Mouse (Mus musculus) limb, embryonic 14.5 days (tissue): ENCODE results near the gene Hnrnpa1. TPM values are rescaled to one million over a fixed set of nuclear protein-coding genes. Genes with fewer than 3 reads are reported as not detected.
"Not testable (repeated sequence)": the region's sequence is repeated elsewhere in the genome, so short reads cannot be mapped to it uniquely, and the experiment has no call there.

Experiments
- ATAC-seq: fragments of 200-750 bp; cut with Nextera tagmentation; 2 replicates; pipeline ENCODE4 v1.8.0; 2017; ENCODE audit warnings: low read depth, moderate number of reproducible peaks, moderate TSS enrichment; ENCODE audit not compliant: low FRiP score
- DNase-seq: peaks from one replicate; pipeline ENCODE4 v3.0.0-alpha.2; 2015; ENCODE audit warnings: low spot score
- H3K27ac ChIP-seq: fragments of 300-500 bp; sonication (generic); replicated peaks from 2 replicates; pipeline ENCODE4 v1.5.1; 2014; ENCODE audit warnings: low read depth, mild to moderate bottlenecking, low read length, moderate library complexity, mixed read lengths
- H3K27me3 ChIP-seq: fragments of 300-500 bp; sonication (generic); 2 replicates; pipeline ENCODE4 v1.6.1; 2014; ENCODE audit warnings: low read length, mixed read lengths; ENCODE audit not compliant: control insufficient read depth, insufficient read depth
- H3K36me3 ChIP-seq: fragments of 300-500 bp; sonication (generic); 2 replicates; pipeline ENCODE4 v1.6.1; 2014; ENCODE audit warnings: mild to moderate bottlenecking, low read length, moderate library complexity, mixed read lengths; ENCODE audit not compliant: control insufficient read depth, insufficient read depth
- H3K4me1 ChIP-seq: fragments of 300-500 bp; sonication (generic); 2 replicates; pipeline ENCODE4 v1.6.1; 2014; ENCODE audit warnings: antibody characterized with exemption, low read length, mixed read lengths; ENCODE audit not compliant: control insufficient read depth, insufficient read depth
- H3K4me2 ChIP-seq: fragments of 300-500 bp; sonication (generic); replicated peaks from 2 replicates; pipeline ENCODE4 v1.6.1; 2014; ENCODE audit warnings: low read depth, mild to moderate bottlenecking, low read length, moderate library complexity; ENCODE audit not compliant: severe bottlenecking
- H3K4me3 ChIP-seq: fragments of 300-500 bp; sonication (generic); replicated peaks from 2 replicates; pipeline ENCODE4 v1.5.1; 2014; ENCODE audit warnings: low read length
- H3K9ac ChIP-seq: fragments of 300-500 bp; sonication (generic); 2 replicates; pipeline ENCODE4 v1.6.1; 2014; ENCODE audit warnings: mild to moderate bottlenecking, low read depth, low read length, moderate library complexity; ENCODE audit not compliant: severe bottlenecking
- H3K9me3 ChIP-seq: fragments of 300-500 bp; sonication (generic); 2 replicates; pipeline ENCODE4 v1.6.1; 2016; ENCODE audit warnings: low read length; ENCODE audit not compliant: control insufficient read depth
- POLR2A ChIP-seq: fragments of 200-500 bp; IDR thresholded peaks from 2 replicates; pipeline ENCODE4 v1.8.0; 2012; ENCODE audit warnings: inconsistent platforms, mild to moderate bottlenecking, moderate library complexity, borderline replicate concordance; ENCODE audit not compliant: insufficient read depth, insufficient read length; ENCODE audit errors: extremely low read depth
- WGBS: fragments of 180-500 bp; shearing (Covaris S2); extraction: QIAGEN DNeasy Blood & Tissue Kit; methylation state at CpG from one replicate; pipeline ENCODE4 v1.1.7; 2014; 5-methylcytosine and 5-hydroxymethylcytosine counted together
- polyA plus RNA-seq, 2 experiments: library from polyadenylated mRNA; depleted of rRNA in 1 of 2; stranded (reverse) in 1 of 2; unstranded in 1 of 2; fragments of >200 nt; fragmentation: Nextera tagmentation in 1 of 2; extraction: Ambion mirVana in 1 of 2; gene quantifications; 2 replicates each; pipeline versions ENCODE4 v1.2.1 to v1.2.3; 2012 to 2014

The Hnrnpa1 gene
- polyA plus RNA-seq, 2 experiments: 704 to 1,175 TPM

DNA sequence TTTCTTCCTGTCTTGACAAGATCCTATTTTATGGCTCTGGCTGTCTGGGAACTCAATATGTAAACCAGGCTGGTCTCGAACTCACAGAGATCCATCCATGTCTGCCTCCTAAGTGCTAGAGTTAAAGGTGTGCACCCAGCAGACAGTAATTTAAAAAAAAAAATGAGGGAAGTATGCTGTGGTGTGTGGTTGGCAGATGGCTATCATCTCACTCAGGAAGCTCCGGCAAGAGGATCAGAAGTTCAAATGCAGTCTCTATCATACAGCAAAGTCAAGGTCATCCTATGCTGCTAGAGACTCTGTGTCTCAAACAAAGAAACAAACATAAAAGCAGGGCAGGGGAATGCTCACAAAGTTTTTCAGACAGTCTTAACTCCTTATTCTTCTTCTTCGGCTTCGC, 28.7 kb downstream of the Hnrnpa1 start:
- H3K4me3 ChIP-seq: no peak overlapping the region
- DNase-seq (no peak), ATAC-seq (no peak)
- no peaks in the 10 kb centered on the region for H3K9me3 ChIP-seq
- no peak overlapping the region for H3K27ac ChIP-seq
- WGBS: 82% methylated on average over 4 of the region's 4 CpGs
- H3K9ac ChIP-seq: no peak overlapping the region
- H3K36me3 ChIP-seq: no peaks in the 10 kb centered on the region
- no peaks in the 10 kb centered on the region for H3K27me3 ChIP-seq
- TF ChIP-seq POLR2A: no peak
- H3K4me2 ChIP-seq: no peak overlapping the region
- peaks cover 5% of the 10 kb centered on the region for H3K4me1 ChIP-seq

DNA sequence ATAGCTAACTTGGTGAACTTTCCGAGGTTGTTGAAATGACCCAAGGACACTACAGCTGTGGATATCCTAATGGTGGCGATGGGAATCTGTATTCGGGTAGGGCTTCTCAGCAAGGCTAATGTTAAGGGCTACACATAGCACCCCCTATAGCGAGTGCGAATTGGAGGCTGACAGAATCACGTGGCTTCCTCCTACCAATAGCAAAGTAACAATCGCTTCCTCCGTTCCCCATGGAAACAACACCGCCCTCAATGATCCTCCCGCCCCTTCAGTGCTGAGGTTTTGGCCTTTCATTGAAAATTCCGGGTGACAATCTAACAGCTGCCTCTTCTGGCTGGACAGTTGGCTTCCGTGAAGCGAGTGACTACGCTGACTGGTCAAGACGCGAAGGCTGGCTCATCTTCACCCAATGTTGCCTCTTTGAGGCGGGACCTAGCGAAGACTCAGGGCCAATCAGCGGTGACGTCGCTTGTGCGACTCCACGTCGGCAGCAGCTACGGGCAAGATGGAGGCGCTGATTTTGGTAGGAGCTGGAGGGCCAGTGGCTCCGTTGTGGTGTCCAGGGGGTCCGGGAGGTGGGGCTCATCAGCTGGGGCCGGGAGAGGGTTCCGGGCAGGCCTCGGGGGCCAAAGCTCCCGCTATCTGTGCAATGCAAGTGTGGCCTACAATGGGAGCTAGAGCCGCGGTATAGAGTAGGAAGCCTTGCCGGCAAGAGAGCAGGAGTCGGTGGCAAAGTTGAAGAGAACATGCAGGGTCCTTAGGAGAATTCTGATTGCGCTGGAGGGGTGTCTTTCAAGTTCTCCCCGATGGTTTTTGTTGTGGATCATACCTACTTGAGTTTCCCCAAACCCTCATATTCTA, 32.4 kb downstream of the Hnrnpa1 start, which contains the start of gene Copz1:
Gene Copz1 (plus strand): TSS at position 296 of the 861 bp plus-strand sequence.
- DNase-seq (peak; percentile 99), ATAC-seq (peak; percentile 97)
- peak; percentile 79; the same call in 1 of the 2 replicates for TF ChIP-seq POLR2A
- H3K27ac ChIP-seq: peak within 1 kb of the TSS; percentile 53
- no peaks in the 10 kb centered on the region for H3K9me3 ChIP-seq
- peaks cover 17% of the 10 kb centered on the region for H3K4me1 ChIP-seq
- H3K4me3 ChIP-seq: peak within 1 kb of the TSS; percentile 78
- WGBS: under 1% methylated on average over 38 of the region's 38 CpGs
- peak within 1 kb of the TSS; percentile 68 for H3K4me2 ChIP-seq
- H3K36me3 ChIP-seq: 0 out of 2 replicates have a peak, but pooled peaks cover 4% of the 10 kb centered on the region
- H3K27me3 ChIP-seq: no peaks in the 10 kb centered on the region
- peak within 1 kb of the TSS; percentile 85 for H3K9ac ChIP-seq

DNA sequence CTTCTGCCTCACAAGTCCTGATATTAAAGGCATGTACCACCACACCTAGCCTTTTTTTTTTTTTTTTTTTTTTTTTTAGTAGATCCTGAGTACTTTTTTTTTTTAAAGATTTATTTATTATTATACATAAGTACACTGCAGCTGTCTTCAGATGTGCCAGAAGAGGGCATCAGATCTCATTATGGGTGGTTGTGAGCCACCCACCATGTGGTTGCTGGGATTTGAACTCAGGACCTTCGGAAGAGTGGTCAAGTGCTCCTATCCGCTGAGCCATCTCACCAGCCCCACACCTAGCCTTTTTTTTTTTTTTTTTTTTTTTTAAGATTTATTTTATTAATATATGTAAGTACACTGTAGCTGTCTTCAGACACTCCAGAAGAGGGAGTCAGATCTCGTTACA, 35.7 kb downstream of the Hnrnpa1 start:
- not testable (repeated sequence) for DNase-seq, H3K27ac ChIP-seq, H3K9ac ChIP-seq, H3K4me3 ChIP-seq, H3K27me3 ChIP-seq, H3K4me2 ChIP-seq, H3K9me3 ChIP-seq, ATAC-seq, H3K36me3 ChIP-seq
- WGBS: 97% methylated on average over 3 of the region's 3 CpGs
- peaks cover 24% of the 10 kb centered on the region for H3K4me1 ChIP-seq

DNA sequence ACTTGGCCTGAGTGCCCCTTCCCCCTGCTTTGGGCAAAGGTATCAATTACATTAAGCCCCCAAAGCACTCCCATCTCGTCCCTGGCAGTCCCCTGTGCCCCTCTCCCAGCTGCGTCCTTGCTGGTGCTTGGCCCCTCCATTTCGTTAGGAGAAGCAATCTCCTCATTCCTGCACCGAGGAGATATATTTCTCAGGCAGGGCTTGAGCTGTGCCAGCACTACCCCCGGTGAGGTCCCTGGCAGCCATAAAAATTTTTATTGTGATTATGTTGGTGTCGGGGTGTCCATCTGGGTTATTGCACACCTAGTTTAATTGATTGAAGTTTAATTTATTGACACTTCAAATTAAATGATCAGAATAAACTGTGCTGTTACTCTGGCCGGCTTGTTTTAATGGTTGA, 37.7 kb downstream of the Hnrnpa1 start:
- DNase-seq (no peak), ATAC-seq (no peak)
- 25% methylated on average over 7 of the region's 7 CpGs for WGBS
- Histone ChIP-seq H3K9me3 (no peaks in the 10 kb centered on the region), H3K36me3 (peaks cover 8% of the 10 kb centered on the region), H3K27me3 (no peaks in the 10 kb centered on the region), H3K27ac (no peak overlapping the region), H3K4me1 (peaks cover 26% of the 10 kb centered on the region), H3K4me2 (no peak overlapping the region), H3K9ac (no peak overlapping the region), H3K4me3 (no peak overlapping the region)
- TF ChIP-seq POLR2A: no peak

DNA sequence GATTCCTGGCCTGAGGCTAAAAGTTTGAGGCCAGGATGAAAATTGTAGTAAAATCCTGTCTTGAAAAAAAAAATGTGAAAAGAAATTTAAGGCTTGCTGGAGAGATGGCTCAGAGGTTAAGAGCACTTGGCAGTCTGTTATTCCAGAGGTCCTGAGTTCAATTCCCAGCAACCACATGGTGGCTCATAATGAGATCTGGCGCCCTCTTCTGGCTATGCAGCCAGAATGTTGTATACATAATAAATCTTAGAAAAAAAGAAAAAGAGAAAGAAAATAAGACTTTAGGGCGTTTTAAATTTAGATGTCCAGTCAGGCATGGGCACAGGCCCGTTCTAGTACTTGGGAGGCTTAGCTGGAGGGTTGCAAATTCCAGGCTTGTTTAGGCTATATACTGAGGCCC, 39.5 kb downstream of the Hnrnpa1 start:
- no peak for DNase-seq
- no peak for ATAC-seq
- Histone ChIP-seq H3K4me1 (peaks cover 18% of the 10 kb centered on the region), H3K36me3 (peaks cover 10% of the 10 kb centered on the region), H3K27me3 (no peaks in the 10 kb centered on the region), H3K9ac (no peak overlapping the region), H3K27ac (no peak overlapping the region), H3K4me3 (no peak overlapping the region), H3K4me2 (no peak overlapping the region), H3K9me3 (no peaks in the 10 kb centered on the region)
- no peak for TF ChIP-seq POLR2A
- WGBS: 55% methylated on average over 3 of the region's 3 CpGs
